Mouse (Mus musculus) cerebellum, adult 11 months (tissue): Measurements from ENCODE around the gene Stpg3.
A peak's percentile ranks its signal among the peaks of the same experiment; 100 is the strongest.

Experiments
- DNase-seq: peaks from one replicate; pipeline ENCODE4 v3.0.0; 2022

Stpg3 gene

GRCm38 (mm10) chr2:25234551-25235220 lies 20.2 kb upstream of the Stpg3 start:
- no peak for DNase-seq

- DNase-seq: no peak
Observed at GRCm38 (mm10) chr2:25234050-25234449, 19.6 kb upstream of the Stpg3 start, which contains the start of gene Slc34a3. Gene Slc34a3 (minus strand): TSS chr2:25234364.

- no peak for DNase-seq
Observed at GRCm38 (mm10) chr2:25233421-25233820, 19.0 kb upstream of the Stpg3 start.

GRCm38 (mm10) chr2:25231038-25231437 lies 16.6 kb upstream of the Stpg3 start:
- no peak for DNase-seq

GRCm38 (mm10) chr2:25230581-25230980 lies 16.1 kb upstream of the Stpg3 start:
- DNase-seq: no peak

GRCm38 (mm10) chr2:25229582-25229981 lies 15.1 kb upstream of the Stpg3 start:
- DNase-seq: no peak

GRCm38 (mm10) chr2:25228995-25229530 lies 14.6 kb upstream of the Stpg3 start:
- DNase-seq: no peak

- DNase-seq: peak; percentile 86
Observed at GRCm38 (mm10) chr2:25228431-25228889, 14.0 kb upstream of the Stpg3 start.

- no peak for DNase-seq
Observed at GRCm38 (mm10) chr2:25227406-25227805, 13.0 kb upstream of the Stpg3 start.

GRCm38 (mm10) chr2:25226864-25227263 lies 12.4 kb upstream of the Stpg3 start:
- DNase-seq: peak; percentile 48

GRCm38 (mm10) chr2:25225811-25226379 lies 11.5 kb upstream of the Stpg3 start:
- DNase-seq: no peak

- peak; percentile 99 for DNase-seq
Observed at GRCm38 (mm10) chr2:25224766-25225752, 10.6 kb upstream of the Stpg3 start.

GRCm38 (mm10) chr2:25224492-25224765 lies 10.0 kb upstream of the Stpg3 start, which contains the start of gene Tubb4b:
Gene Tubb4b (minus strand): TSS chr2:25224702.
- no peak for DNase-seq

- DNase-seq: no peak
Observed at GRCm38 (mm10) chr2:25223681-25224491, 9.4 kb upstream of the Stpg3 start.

- DNase-seq: no peak
Observed at GRCm38 (mm10) chr2:25221331-25221772, 6.9 kb upstream of the Stpg3 start.

GRCm38 (mm10) chr2:25218445-25218844 lies 4.0 kb upstream of the Stpg3 start, which contains the start of gene Fam166a:
Gene Fam166a (plus strand): TSS chr2:25218745.
- no peak for DNase-seq

GRCm38 (mm10) chr2:25217666-25218065 lies 3.2 kb upstream of the Stpg3 start:
- DNase-seq: no peak

GRCm38 (mm10) chr2:25213266-25213865 lies 1.1 kb downstream of the Stpg3 start:
- no peak for DNase-seq

GRCm38 (mm10) chr2:25211121-25211670 lies 3.2 kb downstream of the Stpg3 start, which contains the start of gene Nelfb:
Gene Nelfb (minus strand): TSS chr2:25211489.
- DNase-seq: peak; percentile 81

GRCm38 (mm10) chr2:25210686-25211085 lies 3.8 kb downstream of the Stpg3 start:
- no peak for DNase-seq

GRCm38 (mm10) chr2:25207593-25207992 lies 6.8 kb downstream of the Stpg3 start:
- DNase-seq: no peak
